Mouse (Mus musculus): ENCODE results near the gene Ssr2.

DNA sequence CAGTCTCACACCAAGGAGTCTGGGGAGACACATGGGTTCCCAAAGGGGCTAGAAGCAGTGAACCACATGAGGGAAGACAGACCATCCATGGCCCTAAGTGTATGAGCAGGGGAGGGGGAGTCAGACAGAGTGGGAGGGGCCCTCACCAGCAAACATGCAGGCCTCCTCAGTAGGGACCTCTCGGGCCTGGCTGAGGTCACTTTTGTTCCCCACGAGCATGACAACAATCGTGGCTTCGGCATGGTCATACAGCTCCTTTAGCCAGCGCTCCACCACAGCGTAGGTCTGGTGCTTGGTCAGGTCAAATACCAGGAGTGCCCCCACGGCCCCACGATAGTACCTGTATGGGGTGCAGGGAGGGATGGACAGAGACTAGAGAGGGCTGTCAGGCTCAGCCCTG lies 32.5 kb upstream of the Ssr2 start:
- no peak for TF ChIP-seq CEBPB (IDR thresholded peaks at IDR 0.05; ENCODE audit: insufficient read depth, poor library complexity, severe bottlenecking)
- TF ChIP-seq REST (IDR thresholded peaks at IDR 0.05; ENCODE audit: insufficient read depth, insufficient read length): no peak
- no peak for TF ChIP-seq TCF3 (IDR thresholded peaks at IDR 0.05; ENCODE audit: insufficient read length, low read depth)
- TF ChIP-seq POLR2A (IDR thresholded peaks at IDR 0.05; ENCODE audit: insufficient read length, low read depth): no peak
- no peak for TF ChIP-seq MAX (IDR thresholded peaks at IDR 0.05; ENCODE audit: low read depth)
- TF ChIP-seq USF1 (IDR thresholded peaks at IDR 0.05; ENCODE audit: low read depth): no peak
- TF ChIP-seq TCF12 (IDR thresholded peaks at IDR 0.05; ENCODE audit: insufficient read depth, poor library complexity, severe bottlenecking): no peak
- TF ChIP-seq MYOD1 (IDR thresholded peaks at IDR 0.05; ENCODE audit: control insufficient read depth in 1 of 3, insufficient read length in 2 of 3, low read depth in 2 of 3): no peak
- TF ChIP-seq E2F4 (IDR thresholded peaks at IDR 0.05; ENCODE audit: insufficient read depth): no peak
